In genomic region chr15:94139534-94139958, GRCm38 (mm10) we compare ENCODE assay signal across 8 mouse cellular contexts.
A peak's percentile ranks its signal among the peaks of the same experiment; 100 is the strongest.
DNase-seq lines count a peak whose midpoint lies in the region; ATAC-seq and TF ChIP-seq lines count a peak whose summit lies in the region.

No protein-coding gene starts in this region.

- no peaks in the 10 kb centered on the region for H3K9me3 ChIP-seq in hindbrain, postnatal 0 days (ENCODE audit: low read length)
- H3K9me3 ChIP-seq in hindbrain, embryonic 16.5 days (ENCODE audit: control insufficient read depth, low read length): no peaks in the 10 kb centered on the region
- peaks cover 6% of the 10 kb centered on the region; the same call in 1 of the 2 replicates for H3K9me3 ChIP-seq in kidney, embryonic 16.5 days (ENCODE audit: low read length)
- H3K9me3 ChIP-seq in neural tube, embryonic 11.5 days (ENCODE audit: control insufficient read depth, low read length): no peaks in the 10 kb centered on the region

- H3K27ac ChIP-seq in hindbrain, postnatal 0 days: no peak overlapping the region
- H3K27ac ChIP-seq in hindbrain, embryonic 16.5 days (ENCODE audit: low read depth, low read length): no peak overlapping the region
- no peak overlapping the region for H3K27ac ChIP-seq in kidney, embryonic 16.5 days (ENCODE audit: low read length)
- H3K27ac ChIP-seq in neural tube, embryonic 11.5 days (ENCODE audit: low read depth, low read length): no peak overlapping the region

- no peak for ATAC-seq in hindbrain, postnatal 0 days
- ATAC-seq in hindbrain, embryonic 16.5 days: no peak
- ATAC-seq in kidney, embryonic 16.5 days (ENCODE audit: low FRiP score, low TSS enrichment): peak; percentile 91
- ATAC-seq in neural tube, embryonic 11.5 days (ENCODE audit: insufficient read depth, low FRiP score, low TSS enrichment): no peak

- H3K4me1 ChIP-seq in hindbrain, postnatal 0 days (ENCODE audit: insufficient read depth, low read length): no peaks in the 10 kb centered on the region
- no peaks in the 10 kb centered on the region for H3K4me1 ChIP-seq in hindbrain, embryonic 16.5 days (ENCODE audit: control insufficient read depth, insufficient read depth, low read depth, low read length)
- H3K4me1 ChIP-seq in kidney, embryonic 16.5 days (ENCODE audit: insufficient read depth, low read length): peaks cover 14% of the 10 kb centered on the region; the same call in 1 of the 2 replicates
- no peaks in the 10 kb centered on the region for H3K4me1 ChIP-seq in neural tube, embryonic 11.5 days (ENCODE audit: control insufficient read depth, insufficient read depth, low read length)

- peak; percentile 2 for DNase-seq in hindbrain, postnatal 0 days (ENCODE audit: low spot score)
- peak; percentile 61 for DNase-seq in embryo, embryonic 10 days (ENCODE audit: low spot score)
- peak; percentile 19 for DNase-seq in neural tube, embryonic 11.5 days (ENCODE audit: low spot score)
- no peak for DNase-seq in layer of hippocampus, postnatal 25 days (ENCODE audit: extremely low spot score in 1 of 2, low spot score in 1 of 2)
- DNase-seq in cerebellum, postnatal 14 days: no peak
- no peak for DNase-seq in layer of hippocampus, adult 9-10 months (ENCODE audit: low spot score)

- H3K4me3 ChIP-seq in hindbrain, postnatal 0 days (ENCODE audit: low read length): no peak overlapping the region
- H3K4me3 ChIP-seq in hindbrain, embryonic 16.5 days (ENCODE audit: low read length): no peak overlapping the region
- H3K4me3 ChIP-seq in kidney, embryonic 16.5 days (ENCODE audit: low read length): no peak overlapping the region
- H3K4me3 ChIP-seq in neural tube, embryonic 11.5 days (ENCODE audit: low read depth, low read length): no peak overlapping the region

- no peak overlapping the region for H3K9ac ChIP-seq in hindbrain, postnatal 0 days (replicated peaks; ENCODE audit: low read length)
- no peak overlapping the region for H3K9ac ChIP-seq in hindbrain, embryonic 16.5 days (ENCODE audit: low read depth, low read length)
- no peak overlapping the region for H3K9ac ChIP-seq in kidney, embryonic 16.5 days (replicated peaks; ENCODE audit: low read length)
- H3K9ac ChIP-seq in neural tube, embryonic 11.5 days (ENCODE audit: low read length): no peak overlapping the region

- TF ChIP-seq CTCF in hindbrain, postnatal 0 days (IDR thresholded peaks at IDR 0.05; ENCODE audit: low read depth): no peak

- no peaks in the 10 kb centered on the region for H3K36me3 ChIP-seq in hindbrain, postnatal 0 days (ENCODE audit: insufficient read depth, low read length)
- no peaks in the 10 kb centered on the region for H3K36me3 ChIP-seq in hindbrain, embryonic 16.5 days (ENCODE audit: control insufficient read depth, insufficient read depth, low read length)
- no peaks in the 10 kb centered on the region for H3K36me3 ChIP-seq in kidney, embryonic 16.5 days (ENCODE audit: insufficient read depth, low read length)
- no peaks in the 10 kb centered on the region for H3K36me3 ChIP-seq in neural tube, embryonic 11.5 days (ENCODE audit: control insufficient read depth, insufficient read depth, low read length)

- no peaks in the 10 kb centered on the region for H3K27me3 ChIP-seq in hindbrain, postnatal 0 days (ENCODE audit: insufficient read depth, low read length)
- H3K27me3 ChIP-seq in hindbrain, embryonic 16.5 days (replicated peaks; ENCODE audit: control insufficient read depth, insufficient read depth, low read length): no peaks in the 10 kb centered on the region
- H3K27me3 ChIP-seq in kidney, embryonic 16.5 days (ENCODE audit: insufficient read depth, low read length): no peaks in the 10 kb centered on the region
- no peaks in the 10 kb centered on the region for H3K27me3 ChIP-seq in neural tube, embryonic 11.5 days (ENCODE audit: control insufficient read depth, insufficient read depth, low read length)

- WGBS in hindbrain, postnatal 0 days: 80% methylated on average over 13 of the region's 13 CpGs
- 78% methylated on average over 13 of the region's 13 CpGs for WGBS in hindbrain, embryonic 16.5 days
- 12% methylated on average over 13 of the region's 13 CpGs for WGBS in kidney, embryonic 16.5 days
- 55% methylated on average over 13 of the region's 13 CpGs for WGBS in neural tube, embryonic 11.5 days

- no peak overlapping the region for H3K4me2 ChIP-seq in hindbrain, postnatal 0 days (ENCODE audit: low read depth, low read length)
- no peak overlapping the region for H3K4me2 ChIP-seq in hindbrain, embryonic 16.5 days (ENCODE audit: low read length)
- 0 out of 2 replicates have a peak overlapping the region, but pooled peaks have one; percentile 3 for H3K4me2 ChIP-seq in kidney, embryonic 16.5 days (replicated peaks; ENCODE audit: low read depth, low read length)
- H3K4me2 ChIP-seq in neural tube, embryonic 11.5 days (ENCODE audit: low read depth): no peak overlapping the region

Comparison
In these comparisons a context has a peak if more than half of its experiments do, and no peak if none do; other contexts are left out.
1. DNase-seq: peak in hindbrain, postnatal 0 days (single experiment), embryo, embryonic 10 days (single experiment) and neural tube, embryonic 11.5 days (single experiment); none in layer of hippocampus, postnatal 25 days (0 of 2), cerebellum, postnatal 14 days (0 of 2) and layer of hippocampus, adult 9-10 months (single experiment).